Mouse (Mus musculus) cerebellum, adult 9-10 months (tissue): ENCODE measurements around the gene Mybpc3.
"Not testable (repeated sequence)": the region's sequence is repeated elsewhere in the genome, so short reads cannot be mapped to it uniquely, and the experiment has no call there.

ENCODE experiments used
- DNase-seq: peaks from one replicate; pipeline ENCODE4 v3.0.0; 2022

Gene Mybpc3

DNA sequence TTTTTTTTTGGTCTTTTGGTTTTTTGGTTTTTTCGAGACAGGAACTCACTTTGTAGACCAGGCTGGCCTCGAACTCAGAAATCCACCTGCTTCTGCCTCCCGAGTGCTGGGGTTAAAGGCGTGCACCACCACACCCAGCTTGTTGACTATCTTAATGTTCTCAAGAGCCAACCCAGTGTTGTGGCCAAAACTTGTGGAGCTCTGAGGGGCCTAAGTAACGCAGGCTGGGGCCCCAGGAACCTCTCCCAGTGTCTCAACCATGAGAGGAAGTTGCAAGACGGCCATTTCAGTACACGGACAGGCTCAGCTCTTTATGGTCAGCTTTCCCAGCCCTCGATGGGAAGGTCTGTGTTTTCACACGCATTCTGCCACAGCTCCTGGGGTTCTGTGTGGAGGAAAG, 29.0 kb upstream of the Mybpc3 start:
- no peak for DNase-seq

DNA sequence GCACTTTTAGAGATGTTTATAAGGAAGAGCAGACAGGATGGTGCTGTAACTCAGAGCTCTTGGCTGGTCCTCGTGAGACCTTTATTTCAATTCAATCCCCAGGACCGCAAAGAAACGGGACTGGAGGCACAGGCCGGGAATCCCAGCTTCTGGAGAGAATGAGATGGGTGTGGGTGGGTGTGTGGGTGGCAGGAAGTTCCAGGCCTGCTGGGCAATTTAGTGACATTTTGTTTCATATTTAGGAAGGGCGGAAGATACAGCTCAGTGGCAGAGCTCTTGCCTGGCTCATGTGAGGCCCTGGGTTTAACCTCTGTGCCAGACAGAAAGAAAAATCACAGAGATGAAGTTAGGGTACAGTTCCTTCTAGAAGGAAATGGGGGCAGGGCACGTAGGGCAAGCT, 27.7 kb upstream of the Mybpc3 start:
- DNase-seq: no peak

DNA sequence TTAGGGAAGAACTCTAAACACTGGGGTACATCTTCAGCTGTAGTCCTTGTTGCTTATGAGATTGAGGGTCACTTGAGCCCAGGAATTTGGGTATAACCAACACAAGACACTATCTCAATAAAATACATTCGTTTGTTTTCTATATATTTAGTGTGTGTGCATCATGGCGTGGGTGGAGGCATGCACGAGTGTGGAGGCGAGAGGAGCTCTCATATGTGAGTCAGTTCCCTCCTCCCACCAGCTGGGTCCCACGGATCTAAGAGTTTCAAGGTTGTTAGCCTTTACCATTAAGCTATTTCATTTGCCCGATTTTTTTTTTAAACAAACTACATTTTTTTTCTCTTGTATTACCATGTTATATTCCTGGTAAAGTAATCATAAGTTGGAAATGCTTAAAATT, 27.1 kb upstream of the Mybpc3 start:
- DNase-seq: no peak

DNA sequence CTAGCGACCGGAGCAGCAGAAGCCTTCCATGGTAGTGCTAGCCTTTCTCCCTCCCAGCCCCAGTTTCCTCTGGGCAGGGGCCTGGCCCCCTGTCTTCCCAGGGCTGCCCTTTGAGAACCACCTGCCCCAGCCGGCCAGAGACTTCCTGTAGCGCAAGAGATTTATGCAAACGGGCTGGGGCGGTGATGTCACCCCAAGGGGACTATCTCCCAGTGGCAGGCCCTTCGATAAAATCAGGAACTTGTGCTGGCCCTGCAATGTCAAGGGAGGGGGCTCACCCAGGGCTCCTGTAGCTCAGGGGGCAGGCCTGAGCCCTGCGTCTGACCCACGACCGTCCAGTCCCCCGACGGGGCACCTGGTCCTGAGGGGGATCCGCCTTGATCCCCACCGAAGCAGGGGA, 21.4 kb upstream of the Mybpc3 start:
- DNase-seq: no peak

DNA sequence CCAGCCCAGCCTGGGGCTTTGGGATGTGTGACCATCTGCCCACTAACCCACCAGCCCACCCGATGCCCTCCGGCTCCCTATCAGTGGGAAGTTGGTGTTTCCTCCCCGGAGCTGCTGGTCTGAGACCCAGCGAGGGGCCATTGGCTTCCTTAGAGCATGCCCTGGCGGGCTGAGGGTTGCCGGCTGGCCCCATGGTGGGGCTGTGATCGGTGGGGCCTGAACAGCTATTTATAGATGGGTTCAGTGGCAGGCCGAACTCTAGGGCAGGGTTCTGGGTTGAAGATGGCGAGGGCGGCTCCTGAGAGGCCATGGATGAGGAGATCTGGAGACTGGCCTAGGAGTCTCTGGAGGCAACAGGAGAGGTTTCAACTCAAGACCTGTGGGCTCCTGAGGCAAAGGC, 20.9 kb upstream of the Mybpc3 start:
- no peak for DNase-seq

DNA sequence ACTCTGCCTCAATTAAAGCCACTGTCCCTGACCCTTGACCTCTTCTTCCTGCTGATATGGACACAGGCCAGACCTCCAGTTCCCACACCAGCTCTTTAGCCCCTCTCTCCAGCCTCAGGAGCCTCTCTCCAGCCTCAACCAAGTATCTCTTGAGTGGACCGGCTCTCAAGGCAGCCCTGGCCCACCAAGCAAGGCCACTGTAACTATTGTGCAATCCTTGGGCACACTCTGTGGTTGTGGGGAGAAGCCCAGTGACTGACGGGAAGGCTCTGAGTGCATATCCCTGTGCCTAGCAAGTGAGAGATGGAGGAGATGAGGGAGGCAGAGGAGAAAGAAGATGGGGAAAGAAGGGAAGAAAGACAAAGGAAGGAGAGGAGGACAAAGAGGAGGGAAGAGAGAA, 19.8 kb upstream of the Mybpc3 start:
- no peak for DNase-seq

DNA sequence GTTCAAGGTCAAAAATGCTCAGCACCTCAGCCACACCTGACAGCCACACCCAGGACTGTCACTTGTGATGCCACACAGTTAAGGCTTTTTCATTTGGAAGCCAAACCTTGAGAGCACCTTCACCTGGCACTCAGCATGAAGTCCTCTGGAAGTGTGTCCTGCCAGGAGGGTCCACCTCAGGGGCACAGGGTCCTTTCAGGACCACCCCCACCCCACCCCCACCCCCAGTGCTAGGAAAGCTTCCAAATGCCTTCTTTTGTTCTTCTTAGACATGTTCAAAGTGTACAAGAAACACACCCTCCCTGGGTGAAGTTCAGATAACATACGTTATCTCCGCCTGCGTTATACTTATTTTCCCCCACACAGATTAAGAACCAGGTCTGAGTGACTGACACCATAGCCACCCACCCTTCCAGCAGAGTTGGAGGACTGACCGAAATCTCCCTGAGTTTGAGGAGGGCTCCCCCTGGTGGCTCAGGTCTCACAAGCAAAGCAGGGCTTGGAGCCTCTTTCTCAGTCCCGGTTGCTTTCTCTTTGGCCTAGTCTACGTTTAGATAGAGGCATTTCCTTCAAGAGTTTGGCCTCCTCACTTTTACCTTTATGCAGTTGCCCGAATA, 16.7 kb upstream of the Mybpc3 start:
- peak; percentile 90 for DNase-seq

DNA sequence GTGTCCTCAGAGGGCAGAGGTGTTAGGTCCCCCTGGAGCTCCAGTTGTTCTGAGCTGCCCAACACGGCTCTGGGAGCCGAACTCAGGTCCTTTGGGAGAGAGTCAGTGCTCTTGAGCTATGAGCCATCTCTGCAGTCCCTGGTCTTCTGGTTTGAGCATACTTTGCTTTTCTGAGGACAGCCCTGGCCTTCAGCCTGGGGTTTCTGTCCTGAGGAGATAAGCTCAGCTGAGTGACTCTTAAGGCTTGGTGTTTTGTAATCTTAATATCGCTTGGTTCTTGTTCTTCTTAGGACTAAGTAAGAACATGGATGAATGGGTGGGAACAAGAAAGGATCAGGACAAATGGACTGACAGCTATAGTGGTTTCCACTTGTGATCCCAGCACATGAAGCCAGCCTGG, 9.8 kb upstream of the Mybpc3 start:
- no peak for DNase-seq

DNA sequence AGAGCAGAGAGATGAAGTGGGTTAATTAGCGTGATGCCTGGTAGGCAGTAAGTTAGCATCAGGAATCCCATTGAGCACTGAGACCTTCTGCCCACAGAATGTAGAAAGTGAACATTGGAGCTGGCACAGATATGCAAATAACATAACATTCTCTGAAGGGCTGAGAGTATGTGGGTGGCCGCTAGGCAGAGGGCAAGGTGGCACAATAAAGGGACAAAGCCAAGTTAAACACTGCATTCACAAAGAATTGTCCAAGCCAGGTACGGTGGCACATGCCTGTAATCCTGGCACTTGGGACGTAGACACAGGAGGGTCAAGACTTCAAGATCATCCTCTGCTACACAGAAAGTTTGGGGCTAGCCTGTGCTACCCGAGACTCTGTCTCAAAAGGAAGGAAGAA, 8.7 kb upstream of the Mybpc3 start:
- DNase-seq: no peak

DNA sequence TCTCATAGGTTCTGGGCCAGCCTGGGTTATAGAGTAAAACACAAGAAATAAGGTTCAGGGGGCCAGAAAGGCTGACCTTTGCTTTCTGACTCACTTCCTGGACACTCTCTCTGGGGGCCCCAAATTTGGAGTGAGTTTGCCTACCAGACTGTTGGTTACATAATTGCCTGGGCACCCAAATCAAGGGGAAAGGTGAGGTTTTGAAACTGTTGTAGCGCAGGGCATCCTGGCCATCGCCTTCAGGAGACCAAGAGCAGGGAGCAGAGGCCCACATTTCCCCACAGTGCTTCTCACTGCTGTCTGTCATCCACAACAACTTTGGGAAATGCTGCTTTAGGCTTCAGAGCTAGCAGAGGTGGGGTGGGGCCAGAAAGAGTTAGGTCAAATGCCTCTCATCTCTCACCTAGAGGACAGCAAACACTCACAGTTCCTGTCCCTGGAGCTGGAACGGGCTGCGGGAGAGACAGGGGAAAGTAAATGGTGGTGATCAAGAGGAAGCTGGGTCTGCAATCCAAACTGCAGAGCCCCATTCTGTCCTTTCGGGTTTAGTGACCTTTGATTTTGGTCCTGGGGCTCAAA, 8.0 kb upstream of the Mybpc3 start:
- DNase-seq: no peak

DNA sequence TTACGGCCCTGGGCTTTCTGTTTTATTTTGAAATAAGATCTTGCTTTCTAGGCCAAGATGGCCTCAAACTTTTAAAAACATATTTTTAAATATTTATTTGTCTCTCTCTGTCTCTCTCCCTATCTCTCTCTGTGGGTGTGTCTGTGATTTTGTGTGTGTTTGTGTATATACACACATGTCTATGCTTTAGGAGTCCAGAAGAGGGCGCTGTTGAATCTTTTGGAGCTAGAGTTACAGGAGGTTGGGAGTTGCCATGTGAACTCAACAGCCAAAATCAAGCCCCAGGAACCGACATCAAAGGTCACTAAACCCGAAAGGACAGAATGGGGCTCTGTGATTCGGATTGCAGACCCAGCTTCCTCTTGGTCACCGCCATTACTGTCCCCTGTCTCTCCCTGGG, 7.5 kb upstream of the Mybpc3 start:
- no peak for DNase-seq

DNA sequence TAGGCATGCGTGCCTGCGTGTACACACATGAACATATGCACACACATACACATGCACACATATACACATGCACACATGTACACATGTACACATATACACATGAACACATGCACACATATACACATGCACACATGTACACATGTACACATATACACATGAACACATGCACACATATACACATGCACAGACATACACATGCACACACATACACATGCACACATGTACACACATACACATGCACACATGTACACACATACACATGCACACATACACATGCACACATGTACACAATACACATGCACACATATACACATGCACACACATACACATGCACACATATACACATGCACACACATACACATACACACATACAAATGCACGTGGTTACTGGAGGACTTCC, 6.1 kb upstream of the Mybpc3 start:
- DNase-seq: not testable (repeated sequence)

DNA sequence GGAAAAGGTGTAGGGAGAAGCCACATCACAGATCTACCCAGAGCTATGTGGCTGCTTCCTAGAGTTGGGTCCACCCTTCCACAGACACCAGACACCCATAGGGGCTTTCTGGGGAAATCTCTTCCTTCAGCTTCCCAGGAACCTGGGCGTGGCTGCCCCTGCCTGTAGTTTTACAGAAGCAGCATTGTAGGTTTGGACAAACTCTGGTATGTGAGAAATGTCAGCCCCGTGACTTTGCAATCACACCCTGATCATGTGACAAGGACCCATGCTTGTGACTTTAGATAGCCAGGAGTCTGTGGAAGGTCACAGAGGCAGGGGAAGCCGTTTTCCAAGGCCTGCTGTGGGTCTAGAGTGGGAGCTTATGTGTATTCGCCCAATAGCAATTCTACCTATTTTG, 5.5 kb upstream of the Mybpc3 start:
- no peak for DNase-seq

DNA sequence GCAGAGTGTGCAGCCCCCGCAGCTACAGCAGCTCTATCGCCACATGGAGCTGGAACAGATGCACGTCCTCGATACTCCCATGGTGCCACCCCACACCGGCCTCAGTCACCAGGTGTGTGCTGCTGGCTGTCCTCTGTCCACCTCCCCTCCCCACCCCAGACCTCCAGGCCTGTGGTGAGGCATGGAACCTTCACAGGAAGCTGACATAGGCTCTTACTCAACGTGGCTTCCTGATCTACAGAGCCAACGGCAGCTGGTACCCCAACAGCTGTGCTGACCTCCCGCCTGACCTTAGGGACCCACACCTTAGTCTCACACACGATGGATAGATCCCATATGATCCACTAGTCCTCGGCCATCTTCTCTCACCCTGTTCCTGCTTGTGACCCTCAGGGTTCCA, 4.6 kb upstream of the Mybpc3 start:
- no peak for DNase-seq

DNA sequence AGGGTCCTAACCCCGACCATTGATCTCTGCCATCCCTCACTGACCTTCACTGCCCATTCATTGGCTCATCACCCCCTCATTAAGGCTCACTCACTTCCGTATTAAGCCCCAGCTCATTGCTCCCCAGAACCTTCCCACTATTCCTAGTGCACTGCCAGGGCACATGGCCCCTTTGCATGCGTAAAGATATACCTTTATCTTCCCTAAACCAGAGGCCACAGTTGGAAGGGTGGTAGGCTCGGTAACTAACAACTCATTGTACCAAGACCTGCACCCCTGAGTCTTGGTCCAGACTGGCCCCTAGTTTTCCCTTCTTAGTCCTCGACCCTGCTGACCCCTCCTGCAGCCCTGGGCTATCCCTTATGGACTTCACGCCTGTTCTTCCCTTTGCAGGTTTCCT, 4.1 kb upstream of the Mybpc3 start:
- no peak for DNase-seq

DNA sequence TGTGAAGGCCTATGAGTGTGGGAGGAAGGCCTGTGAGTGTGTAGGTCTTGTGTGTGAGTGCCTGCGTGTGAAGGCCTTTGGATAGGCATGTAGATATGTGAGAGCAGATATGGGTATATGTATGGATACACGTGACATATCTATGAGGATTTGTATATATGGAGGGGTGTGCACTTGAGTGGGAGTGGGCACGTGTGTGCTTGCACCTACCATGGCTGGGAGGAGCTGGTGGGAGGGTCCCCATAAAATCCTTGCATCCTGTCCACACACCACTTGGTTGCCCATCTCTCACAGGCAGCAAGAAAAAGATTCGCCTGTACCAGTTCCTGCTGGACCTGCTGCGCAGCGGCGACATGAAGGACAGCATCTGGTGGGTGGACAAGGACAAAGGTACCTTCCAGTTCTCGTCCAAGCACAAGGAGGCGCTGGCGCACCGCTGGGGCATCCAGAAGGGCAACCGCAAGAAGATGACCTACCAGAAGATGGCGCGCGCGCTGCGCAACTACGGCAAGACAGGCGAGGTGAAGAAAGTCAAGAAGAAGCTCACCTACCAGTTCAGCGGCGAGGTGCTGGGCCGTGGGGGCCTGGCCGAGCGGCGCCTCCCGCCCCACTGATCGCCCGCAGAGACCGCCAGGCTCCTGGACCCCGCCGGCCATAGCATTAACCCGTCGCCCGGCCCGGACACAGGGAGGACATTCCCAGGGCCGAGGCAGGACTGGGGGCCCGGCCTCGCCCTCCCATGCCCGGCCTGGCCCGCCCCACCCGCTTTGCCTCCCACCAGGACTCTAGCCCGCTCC, 3.0 kb upstream of the Mybpc3 start:
- DNase-seq: peak; percentile 99

DNA sequence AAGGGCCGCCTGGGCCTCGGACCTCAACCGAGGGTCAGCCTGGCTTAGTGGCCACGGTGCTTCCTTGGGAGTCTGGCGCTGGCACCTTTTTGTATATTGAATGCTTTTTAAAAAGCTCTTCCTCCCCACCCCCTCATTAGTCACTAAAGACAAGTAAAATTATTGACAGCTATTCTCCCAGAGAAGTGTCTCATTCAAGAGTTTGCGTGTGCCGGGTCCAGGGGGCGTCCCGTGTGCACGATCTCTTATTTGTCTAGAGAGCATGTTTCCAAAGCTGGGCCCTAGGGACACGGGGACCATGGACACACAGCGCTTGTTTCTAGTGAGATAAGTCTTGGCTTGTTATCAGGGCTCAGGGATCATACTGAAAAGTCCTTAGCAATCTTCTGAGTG, 2.4 kb upstream of the Mybpc3 start:
- no peak for DNase-seq

DNA sequence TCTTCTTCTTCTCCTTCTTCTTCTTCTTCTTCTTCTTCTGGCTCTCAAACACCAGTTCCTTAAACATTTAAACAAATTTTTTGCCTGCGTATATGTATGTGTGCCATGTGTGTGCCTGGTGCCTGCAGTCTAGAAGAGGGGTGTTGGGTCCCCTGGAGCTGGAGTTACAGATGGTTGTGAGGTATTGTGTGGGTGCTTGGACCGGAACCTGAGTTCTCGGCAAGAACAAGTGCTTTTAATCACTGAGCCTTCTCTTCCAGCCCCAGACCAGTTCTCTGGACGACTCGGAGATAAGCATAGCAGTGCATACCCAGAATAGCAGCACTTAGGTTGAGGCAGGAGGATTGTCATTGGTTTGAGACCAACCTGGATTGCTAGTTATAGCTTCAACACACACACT, 1.1 kb upstream of the Mybpc3 start:
- no peak for DNase-seq

DNA sequence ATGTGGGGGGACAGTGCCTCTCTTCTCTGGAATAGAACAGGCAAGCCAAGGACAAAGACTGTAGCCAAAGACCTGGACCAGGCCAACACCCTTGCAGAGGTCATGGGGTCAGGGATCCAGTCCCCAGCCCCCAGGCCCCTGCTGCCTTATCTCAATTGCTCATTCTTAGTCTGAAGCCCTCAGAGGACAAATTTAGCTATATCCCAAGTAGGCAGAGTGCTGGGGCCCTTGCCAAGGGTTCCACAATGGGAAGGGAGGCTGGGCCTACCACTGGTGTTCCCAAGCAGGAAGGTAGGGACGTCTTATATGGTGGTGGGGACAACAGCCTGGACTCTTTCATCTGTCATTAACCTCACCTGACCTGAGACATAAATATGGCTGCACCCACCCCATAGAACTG, 703 bp downstream of the Mybpc3 start:
- no peak for DNase-seq

DNA sequence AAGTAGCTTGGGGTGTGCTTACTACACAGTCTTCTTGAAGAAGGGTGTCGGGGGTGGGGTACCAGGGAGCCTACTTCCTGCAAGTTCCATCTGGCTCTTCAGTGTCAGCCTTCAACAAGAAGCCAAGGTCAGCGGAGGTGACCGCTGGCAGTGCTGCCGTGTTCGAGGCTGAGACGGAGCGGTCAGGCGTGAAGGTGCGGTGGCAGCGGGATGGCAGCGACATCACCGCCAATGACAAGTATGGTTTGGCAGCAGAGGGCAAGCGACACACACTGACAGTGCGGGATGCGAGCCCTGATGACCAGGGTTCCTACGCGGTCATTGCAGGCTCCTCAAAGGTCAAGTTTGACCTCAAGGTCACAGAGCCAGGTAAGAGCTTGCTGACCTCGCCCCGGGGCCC, 1.1 kb downstream of the Mybpc3 start:
- peak; percentile 88 for DNase-seq

DNA sequence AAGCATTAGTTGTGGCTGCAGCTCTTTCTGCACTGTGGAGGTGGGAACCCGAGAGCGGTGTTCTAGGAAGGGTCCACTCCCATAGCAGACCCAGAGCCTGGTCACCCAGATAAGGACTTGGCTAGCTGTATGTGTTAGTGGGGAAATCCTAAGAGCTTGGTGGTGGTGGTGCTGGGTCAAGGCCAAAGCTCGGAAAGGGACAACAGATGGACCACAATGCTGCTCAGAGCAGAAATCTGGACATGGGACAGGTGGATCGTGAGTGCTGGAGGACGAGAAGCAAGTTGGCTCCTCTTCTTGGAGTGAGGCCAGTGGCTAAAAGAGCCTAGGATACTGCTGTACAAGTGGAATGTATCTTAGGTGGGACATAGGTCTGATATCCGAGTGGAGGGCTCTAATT, 1.6 kb downstream of the Mybpc3 start:
- peak; percentile 98 for DNase-seq

DNA sequence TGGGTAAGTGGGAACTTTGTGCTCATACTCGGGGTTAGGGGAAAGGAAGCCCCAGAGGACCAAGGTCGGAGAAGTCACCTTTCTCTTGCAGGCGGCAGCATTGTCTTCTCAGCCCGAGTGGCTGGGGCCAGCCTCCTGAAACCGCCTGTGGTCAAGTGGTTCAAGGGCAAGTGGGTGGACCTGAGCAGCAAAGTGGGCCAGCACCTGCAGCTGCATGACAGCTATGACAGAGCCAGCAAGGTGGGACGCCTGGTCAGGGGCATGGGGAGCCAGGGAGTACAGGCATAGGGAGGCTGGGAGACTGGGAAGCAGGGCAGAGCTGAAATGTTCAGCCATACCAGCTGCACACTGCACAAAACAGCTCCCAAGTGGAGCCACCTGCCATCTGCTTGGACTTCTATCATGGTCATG, 2.3 kb downstream of the Mybpc3 start:
- peak; percentile 66 for DNase-seq

DNA sequence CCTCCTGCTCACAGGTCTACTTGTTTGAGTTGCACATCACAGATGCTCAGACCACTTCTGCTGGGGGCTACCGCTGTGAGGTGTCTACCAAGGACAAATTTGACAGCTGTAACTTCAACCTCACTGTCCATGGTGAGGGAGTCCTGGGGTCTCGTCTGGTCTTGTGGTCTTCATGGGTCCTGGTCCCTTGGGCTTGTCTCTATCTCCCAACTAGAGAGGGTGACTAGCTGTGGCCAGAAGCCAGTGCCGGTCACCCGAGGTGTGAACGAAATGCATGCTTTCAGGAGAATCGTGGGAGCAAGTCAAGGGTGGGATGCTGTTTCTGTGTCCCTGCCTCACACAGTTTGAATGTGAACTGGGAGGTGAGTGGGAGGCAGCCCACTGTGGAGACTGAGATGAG, 3.1 kb downstream of the Mybpc3 start:
- DNase-seq: peak; percentile 58

DNA sequence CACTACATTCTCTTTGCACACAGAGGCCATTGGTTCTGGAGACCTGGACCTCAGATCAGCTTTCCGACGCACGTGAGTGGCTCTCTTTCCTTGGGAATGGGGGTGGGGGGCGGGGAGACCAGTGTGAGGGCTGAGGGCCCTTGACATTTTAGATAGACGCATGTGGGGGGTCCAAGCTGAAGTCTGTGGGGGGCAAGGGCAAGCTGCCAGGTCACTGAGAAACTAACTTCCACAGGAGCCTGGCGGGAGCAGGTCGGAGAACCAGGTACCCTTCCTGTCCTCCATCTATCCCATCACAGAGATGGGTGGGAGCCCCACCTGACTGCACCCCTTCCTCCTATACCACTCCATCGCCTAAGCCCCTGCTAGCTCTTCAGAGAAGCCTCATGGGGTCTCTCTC, 3.6 kb downstream of the Mybpc3 start:
- DNase-seq: no peak

DNA sequence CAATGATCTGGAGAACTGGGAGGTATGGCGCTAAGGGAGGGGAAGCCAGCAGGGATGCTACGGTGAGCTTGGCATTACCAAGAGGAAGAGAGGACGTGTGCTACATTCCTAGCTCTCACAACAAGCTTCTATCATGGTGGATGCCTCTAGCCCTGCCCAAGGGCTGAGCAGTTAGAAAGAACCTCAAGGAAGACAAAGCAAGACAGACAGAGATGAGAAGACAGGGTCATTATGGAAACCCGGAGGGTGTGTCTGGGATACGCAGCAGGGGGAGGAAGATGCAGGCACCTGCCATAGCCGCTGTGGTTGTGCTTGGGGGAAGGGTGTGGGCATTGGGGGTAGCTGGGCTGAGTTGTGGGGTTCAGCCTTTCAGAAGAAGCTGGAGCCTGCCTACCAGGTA, 5.6 kb downstream of the Mybpc3 start:
- DNase-seq: no peak
